Mouse (Mus musculus) thymus, adult 2 months (tissue): ENCODE results near the gene Slc25a10.

ENCODE experiments used
- CTCF ChIP-seq: fragments of 200-500 bp; IDR thresholded peaks from 2 replicates; pipeline ENCODE4 v1.5.1; 2012; ENCODE audit warnings: mild to moderate bottlenecking, control low read depth, low read length, moderate library complexity, borderline replicate concordance; ENCODE audit not compliant: control insufficient read depth, poor library complexity, insufficient read depth; ENCODE audit errors: extremely low read depth
- POLR2A ChIP-seq: fragments of 200-500 bp; IDR thresholded peaks from 2 replicates; pipeline ENCODE4 v1.6.1; 2012; ENCODE audit warnings: mild to moderate bottlenecking, low read length, control low read depth, moderate library complexity; ENCODE audit not compliant: control insufficient read depth, poor library complexity, insufficient read depth; ENCODE audit errors: extremely low read depth

DNA sequence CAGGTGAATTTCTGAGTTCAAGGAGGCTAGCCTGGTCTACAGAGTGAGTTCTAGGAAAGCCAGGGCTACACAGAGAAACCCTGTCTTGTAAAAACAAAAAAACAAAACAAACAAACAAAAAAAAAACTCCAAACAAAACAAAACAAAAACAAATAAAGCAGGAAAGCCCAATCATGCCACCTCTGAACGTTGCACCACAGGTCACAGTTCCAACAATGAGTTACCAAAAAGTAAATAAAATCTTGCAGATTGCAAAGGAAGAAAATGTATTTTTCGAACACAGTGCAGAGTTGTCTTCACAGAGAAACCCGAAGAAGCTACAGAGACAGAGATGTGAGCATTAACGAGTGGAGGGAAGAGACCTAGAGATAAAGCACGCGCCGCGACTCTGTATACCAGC is 30.9 kb downstream of the Slc25a10 start:
- TF ChIP-seq POLR2A = no peak
- no peak for TF ChIP-seq CTCF
